Mouse (Mus musculus) MEL (cell line): ENCODE measurements at regions not wholly inside any gene's neighbourhood (a gene's known extent, or its start where the extent isn't known, plus 50 kb on each side); places are given as distances from the start of the nearest gene placed in this dataset.

Source experiments
- DNase-seq: peaks from one replicate; pipeline ENCODE4 v3.0.0; 2011; ENCODE audit warnings: low read depth, low spot score
- H3K27ac ChIP-seq: 2 replicates; pipeline ENCODE4 v1.5.1; 2012; ENCODE audit warnings: low read depth, mild to moderate bottlenecking, control low read depth, low read length, moderate library complexity; ENCODE audit not compliant: control insufficient read depth
- H3K27me3 ChIP-seq, 2 experiments: fragments of 150-350 bp in 1 of 2; sonication (generic) in 1 of 2; 2 replicates each; pipeline ENCODE4 v1.6.1; 2012; ENCODE audit warnings: low read length in 2 of 2, mild to moderate bottlenecking in 2 of 2, improper control_type of control experiment in 1 of 2, moderate library complexity in 1 of 2; ENCODE audit not compliant: insufficient read depth in 2 of 2, control insufficient read depth in 1 of 2
- H3K36me3 ChIP-seq, 2 experiments: 2 replicates each; pipeline ENCODE4 v1.6.1; 2012 to 2014; ENCODE audit warnings: low read length in 2 of 2, improper control_type of control experiment in 1 of 2, inconsistent platforms in 1 of 2, mild to moderate bottlenecking in 1 of 2; ENCODE audit not compliant: insufficient read depth in 2 of 2, control insufficient read depth in 1 of 2
- H3K4me1 ChIP-seq, 2 experiments: fragments of 150-350 bp in 1 of 2; sonication (generic) in 1 of 2; 2 replicates each; pipeline ENCODE4 v1.6.1; 2012; ENCODE audit warnings: low read length in 2 of 2, improper control_type of control experiment in 1 of 2, mild to moderate bottlenecking in 1 of 2; ENCODE audit not compliant: insufficient read depth in 2 of 2, control insufficient read depth in 1 of 2
- H3K4me3 ChIP-seq, 2 experiments: fragments of 150-350 bp in 1 of 2; sonication (generic) in 1 of 2; 2 replicates each; pipeline ENCODE4 v1.5.1; 2012; ENCODE audit warnings: low read depth in 2 of 2, low read length in 2 of 2, mild to moderate bottlenecking in 2 of 2, moderate library complexity in 2 of 2, control low read depth in 1 of 2, improper control_type of control experiment in 1 of 2; ENCODE audit not compliant: control insufficient read depth in 1 of 2, insufficient read depth in 1 of 2
- H3K79me2 ChIP-seq: 2 replicates; pipeline ENCODE4 v1.6.1; 2012; ENCODE audit warnings: mild to moderate bottlenecking, low read length, moderate library complexity; ENCODE audit not compliant: control insufficient read depth, poor library complexity, insufficient read depth
- H3K9ac ChIP-seq: 2 replicates; pipeline ENCODE4 v1.6.1; 2012; ENCODE audit warnings: low read depth, mild to moderate bottlenecking, control low read depth, low read length, moderate library complexity; ENCODE audit not compliant: control insufficient read depth, poor library complexity, severe bottlenecking
- H3K9me3 ChIP-seq: fragments of 150-350 bp; sonication (generic); replicated peaks from 2 replicates; pipeline ENCODE4 v1.6.1; 2012; ENCODE audit warnings: mild to moderate bottlenecking, low read length, improper control_type of control experiment, moderate library complexity; ENCODE audit not compliant: insufficient read depth
- CHD2 ChIP-seq: IDR thresholded peaks from 2 replicates; pipeline ENCODE4 v1.6.1; 2011; ENCODE audit warnings: low read length, improper control_type of control experiment
- CTCF ChIP-seq, 3 experiments: IDR thresholded peaks in 2 of 3; conservative IDR thresholded peaks in 1 of 3; 2 replicates each; pipeline ENCODE4 v1.5.1; 2011 to 2012; ENCODE audit warnings: low read length in 3 of 3, low read depth in 2 of 3, mild to moderate bottlenecking in 2 of 3, improper control_type of control experiment in 1 of 3, inconsistent platforms in 1 of 3, mixed read lengths in 1 of 3, moderate library complexity in 1 of 3; ENCODE audit not compliant: control insufficient read depth in 1 of 3, insufficient read depth in 1 of 3, poor library complexity in 1 of 3, severe bottlenecking in 1 of 3
- ELF1 ChIP-seq: IDR thresholded peaks from 2 replicates; pipeline ENCODE4 v1.6.1; 2014; ENCODE audit warnings: low read depth, mild to moderate bottlenecking, inconsistent platforms, low read length, improper control_type of control experiment, moderate library complexity
- ETS1 ChIP-seq: IDR thresholded peaks from 2 replicates; pipeline ENCODE4 v1.6.1; 2012; ENCODE audit warnings: low read depth, mild to moderate bottlenecking, inconsistent platforms, low read length, improper control_type of control experiment, moderate library complexity
- GABPA ChIP-seq: IDR thresholded peaks from 2 replicates; pipeline ENCODE4 v1.6.1; 2012; ENCODE audit warnings: low read depth, mild to moderate bottlenecking, inconsistent platforms, low read length, improper control_type of control experiment, moderate library complexity
- JUND ChIP-seq: IDR thresholded peaks from 2 replicates; pipeline ENCODE4 v1.6.1; 2011; ENCODE audit warnings: low read depth, mild to moderate bottlenecking, improper control_type of control experiment, low read length
- KAT2A ChIP-seq: conservative IDR thresholded peaks from 2 replicates; pipeline ENCODE4 v1.6.1; 2012; ENCODE audit warnings: low read depth, low read length, improper control_type of control experiment, inconsistent platforms
- MAX ChIP-seq: IDR thresholded peaks from 2 replicates; pipeline ENCODE4 v1.6.1; 2011; ENCODE audit warnings: low read length, improper control_type of control experiment
- MAZ ChIP-seq: IDR thresholded peaks from 2 replicates; pipeline ENCODE4 v1.6.1; 2012; ENCODE audit warnings: low read depth, mild to moderate bottlenecking, inconsistent platforms, low read length, improper control_type of control experiment
- MEF2A ChIP-seq: IDR thresholded peaks from 2 replicates; pipeline ENCODE4 v1.6.1; 2014; ENCODE audit warnings: low read depth, mild to moderate bottlenecking, inconsistent platforms, low read length, improper control_type of control experiment; ENCODE audit not compliant: poor library complexity, insufficient replicate concordance, severe bottlenecking; ENCODE audit errors: extremely low read depth
- MXI1 ChIP-seq: IDR thresholded peaks from 2 replicates; pipeline ENCODE4 v1.6.1; 2011; ENCODE audit warnings: mild to moderate bottlenecking, low read depth, low read length, improper control_type of control experiment
- NRF1 ChIP-seq: IDR thresholded peaks from 2 replicates; pipeline ENCODE4 v1.6.1; 2014; ENCODE audit warnings: low read depth, mild to moderate bottlenecking, inconsistent platforms, low read length, improper control_type of control experiment, moderate library complexity; ENCODE audit not compliant: poor library complexity, insufficient read depth, severe bottlenecking
- POLR2AphosphoS5 ChIP-seq: IDR thresholded peaks from 2 replicates; pipeline ENCODE4 v1.6.1; 2012; ENCODE audit warnings: low read depth, borderline replicate concordance, mild to moderate bottlenecking, inconsistent platforms, low read length, moderate library complexity, mixed read lengths
- TCF12 ChIP-seq: IDR thresholded peaks from 2 replicates; pipeline ENCODE4 v1.6.1; 2014; ENCODE audit warnings: low read depth, mild to moderate bottlenecking, inconsistent platforms, low read length, improper control_type of control experiment, moderate library complexity
- UBTF ChIP-seq: IDR thresholded peaks from 2 replicates; pipeline ENCODE4 v1.6.1; 2012; ENCODE audit warnings: low read depth, mild to moderate bottlenecking, inconsistent platforms, low read length, improper control_type of control experiment, moderate library complexity, borderline replicate concordance; ENCODE audit not compliant: insufficient read depth
- USF1 ChIP-seq: IDR thresholded peaks from 2 replicates; pipeline ENCODE4 v1.6.1; 2014; ENCODE audit warnings: low read depth, mild to moderate bottlenecking, inconsistent platforms, low read length, improper control_type of control experiment, moderate library complexity
- ZC3H11A ChIP-seq: IDR thresholded peaks from 2 replicates; pipeline ENCODE4 v1.6.1; 2012; ENCODE audit warnings: low read depth, mild to moderate bottlenecking, inconsistent platforms, low read length, improper control_type of control experiment

GRCm38 (mm10) chr12:63598905-63599304, 875.6 kb downstream of the Fscb start:
- H3K27ac ChIP-seq: no peak overlapping the region
- H3K4me3 ChIP-seq: no peak overlapping the region
- no peak for DNase-seq
- TF ChIP-seq NRF1 (no peak), CHD2 (no peak), GABPA (no peak), UBTF (no peak), JUND (no peak), CTCF (IDR thresholded peaks at IDR 0.05 in 2 of 3, conservative IDR thresholded peaks at IDR 0.05 in 1 of 3; ENCODE audit: control insufficient read depth in 1 of 3, insufficient read depth in 1 of 3, low read depth in 2 of 3, low read length in 3 of 3, poor library complexity in 1 of 3, severe bottlenecking in 1 of 3) (no peak), USF1 (no peak), ELF1 (no peak), KAT2A (no peak), MEF2A (no peak), MAX (no peak), ZC3H11A (no peak)
- no peaks in the 10 kb centered on the region for H3K36me3 ChIP-seq
- H3K9me3 ChIP-seq: no peaks in the 10 kb centered on the region
- H3K9ac ChIP-seq: no peak overlapping the region
- no peaks in the 10 kb centered on the region; a peak in 1 of 4 replicates for H3K4me1 ChIP-seq
- no peaks in the 10 kb centered on the region for H3K27me3 ChIP-seq
- H3K79me2 ChIP-seq: no peaks in the 10 kb centered on the region

- no peaks in the 10 kb centered on the region for H3K79me2 ChIP-seq
- TF ChIP-seq TCF12 (no peak), MXI1 (no peak), NRF1 (no peak)
- no peaks in the 10 kb centered on the region for H3K27me3 ChIP-seq
- 0 out of 4 replicates have a peak, but pooled peaks cover 0 to 2% of the 10 kb centered on the region in 2 experiments for H3K4me1 ChIP-seq
- no peaks in the 10 kb centered on the region; a peak in 2 of 4 replicates for H3K36me3 ChIP-seq
- DNase-seq: no peak
- H3K27ac ChIP-seq: no peak overlapping the region
- no peak overlapping the region for H3K9ac ChIP-seq
- H3K9me3 ChIP-seq: no peaks in the 10 kb centered on the region
- no peak overlapping the region for H3K4me3 ChIP-seq
Measured at GRCm38 (mm10) chr12:63554672-63555071, 919.8 kb downstream of the Fscb start.

DNA sequence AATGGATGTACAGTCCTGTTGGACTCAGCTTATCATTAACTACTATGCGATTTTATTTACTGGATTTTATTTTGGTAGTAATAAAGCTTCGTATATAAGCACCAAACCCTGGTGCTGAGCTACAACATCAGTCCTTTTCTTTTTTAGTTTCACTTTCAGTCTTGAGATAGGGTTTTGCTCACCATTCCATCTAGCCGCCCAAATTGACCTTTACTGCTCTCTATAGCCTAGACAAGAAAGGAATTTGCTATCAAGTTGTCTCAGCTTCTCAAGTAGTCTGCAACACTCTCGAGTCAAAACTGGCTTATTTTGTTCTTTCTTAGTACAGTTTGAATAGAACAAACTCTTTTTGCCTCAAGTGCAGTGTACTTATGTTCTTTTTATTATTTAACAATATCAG, 921.7 kb downstream of the Fscb start:
- Histone ChIP-seq H3K9me3 (no peaks in the 10 kb centered on the region), H3K4me1 (0 out of 4 replicates have a peak, but pooled peaks cover 0 to 2% of the 10 kb centered on the region in 2 experiments), H3K9ac (peak overlapping the region; percentile 63), H3K4me3 (peak overlapping the region; percentile 46 to 55), H3K79me2 (no peaks in the 10 kb centered on the region), H3K36me3 (no peaks in the 10 kb centered on the region; a peak in 2 of 4 replicates), H3K27ac (peak overlapping the region; percentile 29), H3K27me3 (no peaks in the 10 kb centered on the region)
- peak; percentile 70 for DNase-seq
- TF ChIP-seq ETS1 (0 out of 2 replicates have a peak, but pooled peaks have one; percentile 50), TCF12 (no peak), POLR2AphosphoS5 (no peak), MAZ (no peak), MXI1 (no peak), JUND (no peak)
- TF ChIP-seq, all 39 proteins: peak for 1
